Mouse (Mus musculus): ENCODE measurements around the gene Fuca1.

GRCm38 (mm10) chr4:135902606-135903242 is 17.8 kb upstream of the Fuca1 start:
- no peak for TF ChIP-seq CTCF (IDR thresholded peaks at IDR 0.05; ENCODE audit: control insufficient read depth, insufficient read depth, low read length)
- no peak for TF ChIP-seq POLR2A (IDR thresholded peaks at IDR 0.05; ENCODE audit: borderline replicate concordance, control insufficient read depth, low read depth, low read length)

All from bone marrow, adult 2 months (tissue).